In the genomic region with DNA sequence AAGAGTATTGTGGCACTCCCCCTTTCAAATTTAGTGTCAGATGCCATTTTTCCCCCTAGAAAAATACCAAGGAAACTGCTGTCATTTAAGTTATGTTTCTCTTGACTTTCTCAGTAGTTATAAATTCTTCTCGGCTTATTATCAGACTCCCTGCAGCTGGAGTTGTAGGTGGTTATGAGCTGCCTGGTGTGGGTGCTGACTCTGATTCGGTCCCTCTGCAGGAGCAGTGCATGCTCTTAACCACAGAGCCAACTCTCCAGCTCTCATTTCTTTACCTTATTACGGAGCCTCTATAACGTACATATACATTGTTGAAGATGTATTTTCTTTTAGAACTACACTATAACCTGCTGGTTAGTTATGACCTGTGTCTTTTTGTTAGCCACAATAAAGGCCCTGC, we compare ENCODE assay signal across 15 mouse cellular contexts.
"Had no signal": no experiment of that assay in that cellular context is flagged by ENCODE, and none has a peak within 500 bp of the region (broad histone marks: within the 10 kb centered on the region; RNA-seq: fewer than 3 reads in every experiment).

No protein-coding gene starts in this region.

- H3K27ac ChIP-seq: neural tube, embryonic 15.5 days; stomach, embryonic 15.5 days; stomach, postnatal 0 days had no signal

- DNase-seq: retina, postnatal 1 day; right cerebral cortex, adult 18-20 months; right cerebral cortex, postnatal 14 days; right cerebral cortex, postnatal 25 days; right cerebral cortex, postnatal 4 days; spleen, adult 18-20 months; thymus, adult 18-20 months; thymus, adult 2 months; thymus, postnatal 14 days; thymus, postnatal 25 days; thymus, postnatal 36 days; thymus, postnatal 4 days had no signal

- H3K27me3 ChIP-seq: neural tube, embryonic 15.5 days; stomach, embryonic 15.5 days had no signal

- H3K36me3 ChIP-seq: neural tube, embryonic 15.5 days; stomach, embryonic 15.5 days had no signal

- H3K9ac ChIP-seq: neural tube, embryonic 15.5 days; stomach, embryonic 15.5 days had no signal

- H3K9me3 ChIP-seq: neural tube, embryonic 15.5 days; stomach, embryonic 15.5 days had no signal

- H3K4me1 ChIP-seq: neural tube, embryonic 15.5 days; stomach, embryonic 15.5 days had no signal

- H3K4me2 ChIP-seq: neural tube, embryonic 15.5 days; stomach, embryonic 15.5 days had no signal

- H3K4me3 ChIP-seq: neural tube, embryonic 15.5 days; stomach, embryonic 15.5 days had no signal
